Mouse (Mus musculus) liver, embryonic 16.5 days (tissue): ENCODE data around the gene Gsap. TPM values are rescaled to one million over a fixed set of nuclear protein-coding genes. Genes with fewer than 3 reads are reported as not detected.

Experiments used
- ATAC-seq: fragments of 200-750 bp; cut with Nextera tagmentation; 2 replicates; pipeline ENCODE4 v1.8.0; 2017; ENCODE audit warnings: low read depth, mild to moderate bottlenecking, moderate number of reproducible peaks, moderate library complexity
- H3K27ac ChIP-seq: fragments of 300-500 bp; sonication (generic); 2 replicates; pipeline ENCODE4 v1.5.1; 2014; ENCODE audit warnings: mild to moderate bottlenecking, low read length
- H3K27me3 ChIP-seq: fragments of 300-500 bp; sonication (generic); 2 replicates; pipeline ENCODE4 v1.6.1; 2014; ENCODE audit warnings: low read depth, low read length, mixed read lengths; ENCODE audit not compliant: control insufficient read depth, insufficient read depth
- H3K36me3 ChIP-seq: fragments of 300-500 bp; sonication (generic); 2 replicates; pipeline ENCODE4 v1.6.1; 2014; ENCODE audit warnings: mild to moderate bottlenecking; ENCODE audit not compliant: control insufficient read depth, insufficient read depth
- H3K4me1 ChIP-seq: fragments of 300-500 bp; sonication (generic); 2 replicates; pipeline ENCODE4 v1.6.1; 2014; ENCODE audit warnings: low read depth, low read length, mixed read lengths; ENCODE audit not compliant: control insufficient read depth
- H3K4me2 ChIP-seq: fragments of 300-500 bp; sonication (generic); 2 replicates; pipeline ENCODE4 v1.6.1; 2014; ENCODE audit warnings: low read depth, low read length, mixed read lengths
- H3K4me3 ChIP-seq: fragments of 300-500 bp; sonication (generic); 2 replicates; pipeline ENCODE4 v1.5.1; 2014; ENCODE audit warnings: low read depth, mild to moderate bottlenecking, low read length
- H3K9ac ChIP-seq: fragments of 300-500 bp; sonication (generic); 2 replicates; pipeline ENCODE4 v1.6.1; 2014; ENCODE audit warnings: low read depth, low read length
- H3K9me3 ChIP-seq: fragments of 300-500 bp; sonication (generic); replicated peaks from 2 replicates; pipeline ENCODE4 v1.6.1; 2016; ENCODE audit warnings: low read length; ENCODE audit not compliant: control insufficient read depth
- WGBS: fragments of 180-500 bp; shearing (Covaris S2); extraction: QIAGEN DNeasy Blood & Tissue Kit; methylation state at CpG from one replicate; pipeline ENCODE4 v1.1.7; 2014; ENCODE audit not compliant: insufficient replicate concordance; 5-methylcytosine and 5-hydroxymethylcytosine counted together
- polyA plus RNA-seq: library from polyadenylated mRNA; unstranded; fragments of >200 nt; fragmentation: Nextera tagmentation; extraction: Ambion mirVana; gene quantifications from 2 replicates; pipeline ENCODE4 v1.2.1, GENCODE M21; 2015

Gene Gsap
- polyA plus RNA-seq, 1 experiment from 2014 or later, result 2.5 TPM

- Histone ChIP-seq H3K36me3 (no peaks in the 10 kb centered on the region), H3K27ac (no peak overlapping the region), H3K4me2 (no peak overlapping the region), H3K4me1 (no peaks in the 10 kb centered on the region), H3K27me3 (no peaks in the 10 kb centered on the region), H3K9me3 (no peaks in the 10 kb centered on the region), H3K4me3 (no peak overlapping the region), H3K9ac (no peak overlapping the region)
- ATAC-seq, result no peak
- 52% methylated on average over 1 of the region's 1 CpGs for WGBS
Measured at GRCm38 (mm10) chr5:21244575-21244974, 58.5 kb downstream of the Gsap start.

DNA sequence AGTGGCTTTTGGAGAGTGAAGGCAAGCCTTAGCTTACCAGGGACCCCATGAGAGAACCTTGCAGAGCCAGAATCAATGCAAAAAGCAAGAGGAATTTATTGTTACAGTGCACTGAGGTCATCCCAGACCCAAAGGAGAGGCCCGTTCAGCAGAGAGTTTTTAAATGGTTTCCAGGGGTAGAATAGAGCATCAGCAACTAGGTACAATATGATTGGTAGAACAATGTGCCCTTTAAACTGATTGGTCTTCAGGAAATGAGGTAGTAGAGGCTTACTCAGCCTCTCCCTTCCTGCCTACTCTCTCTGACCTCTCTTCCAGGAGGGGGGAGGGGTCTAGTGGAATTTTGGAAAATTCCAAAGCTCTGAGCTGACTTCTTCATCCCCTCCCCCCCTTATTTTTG, 59.2 kb downstream of the Gsap start:
- no peak overlapping the region for H3K4me3 ChIP-seq
- no peak overlapping the region for H3K4me2 ChIP-seq
- no peaks in the 10 kb centered on the region for H3K9me3 ChIP-seq
- H3K27ac ChIP-seq, result no peak overlapping the region
- no peak overlapping the region for H3K9ac ChIP-seq
- no peaks in the 10 kb centered on the region for H3K4me1 ChIP-seq
- no peaks in the 10 kb centered on the region for H3K36me3 ChIP-seq
- no peaks in the 10 kb centered on the region for H3K27me3 ChIP-seq
- 50% methylated on average over 1 of the region's 1 CpGs for WGBS
- ATAC-seq, result no peak

GRCm38 (mm10) chr5:21246794-21247193, 60.7 kb downstream of the Gsap start:
- no peak overlapping the region for H3K4me2 ChIP-seq
- no peaks in the 10 kb centered on the region for H3K9me3 ChIP-seq
- no peaks in the 10 kb centered on the region for H3K36me3 ChIP-seq
- WGBS, result 63% methylated on average over 6 of the region's 6 CpGs
- ATAC-seq, result no peak
- no peak overlapping the region for H3K27ac ChIP-seq
- H3K9ac ChIP-seq, result no peak overlapping the region
- H3K4me1 ChIP-seq, result no peaks in the 10 kb centered on the region
- no peak overlapping the region for H3K4me3 ChIP-seq
- H3K27me3 ChIP-seq, result no peaks in the 10 kb centered on the region

- Histone ChIP-seq H3K36me3 (no peaks in the 10 kb centered on the region), H3K4me3 (no peak overlapping the region), H3K4me1 (no peaks in the 10 kb centered on the region), H3K9me3 (no peaks in the 10 kb centered on the region), H3K9ac (no peak overlapping the region), H3K27me3 (no peaks in the 10 kb centered on the region), H3K27ac (no peak overlapping the region), H3K4me2 (no peak overlapping the region)
- ATAC-seq, result no peak
- WGBS, result 61% methylated on average over 2 of the region's 2 CpGs
Measured at GRCm38 (mm10) chr5:21247916-21248315, 61.9 kb downstream of the Gsap start.

GRCm38 (mm10) chr5:21248834-21249233, 62.8 kb downstream of the Gsap start:
- Histone ChIP-seq H3K9me3 (no peaks in the 10 kb centered on the region), H3K36me3 (no peaks in the 10 kb centered on the region), H3K9ac (no peak overlapping the region), H3K4me2 (no peak overlapping the region), H3K4me3 (no peak overlapping the region), H3K27ac (no peak overlapping the region), H3K27me3 (no peaks in the 10 kb centered on the region), H3K4me1 (no peaks in the 10 kb centered on the region)
- ATAC-seq, result no peak
- 19% methylated on average over 5 of the region's 5 CpGs for WGBS

GRCm38 (mm10) chr5:21254731-21255525, 68.9 kb downstream of the Gsap start:
- H3K4me1 ChIP-seq, result no peaks in the 10 kb centered on the region
- ATAC-seq, result no peak
- WGBS, result 54% methylated on average over 12 of the region's 12 CpGs
- H3K4me2 ChIP-seq, result no peak overlapping the region
- 0 out of 2 replicates have a peak overlapping the region, but pooled peaks have one; percentile 12 for H3K27ac ChIP-seq
- H3K9me3 ChIP-seq, result no peaks in the 10 kb centered on the region
- no peak overlapping the region for H3K4me3 ChIP-seq
- H3K36me3 ChIP-seq, result no peaks in the 10 kb centered on the region
- H3K9ac ChIP-seq, result no peak overlapping the region
- H3K27me3 ChIP-seq, result no peaks in the 10 kb centered on the region

DNA sequence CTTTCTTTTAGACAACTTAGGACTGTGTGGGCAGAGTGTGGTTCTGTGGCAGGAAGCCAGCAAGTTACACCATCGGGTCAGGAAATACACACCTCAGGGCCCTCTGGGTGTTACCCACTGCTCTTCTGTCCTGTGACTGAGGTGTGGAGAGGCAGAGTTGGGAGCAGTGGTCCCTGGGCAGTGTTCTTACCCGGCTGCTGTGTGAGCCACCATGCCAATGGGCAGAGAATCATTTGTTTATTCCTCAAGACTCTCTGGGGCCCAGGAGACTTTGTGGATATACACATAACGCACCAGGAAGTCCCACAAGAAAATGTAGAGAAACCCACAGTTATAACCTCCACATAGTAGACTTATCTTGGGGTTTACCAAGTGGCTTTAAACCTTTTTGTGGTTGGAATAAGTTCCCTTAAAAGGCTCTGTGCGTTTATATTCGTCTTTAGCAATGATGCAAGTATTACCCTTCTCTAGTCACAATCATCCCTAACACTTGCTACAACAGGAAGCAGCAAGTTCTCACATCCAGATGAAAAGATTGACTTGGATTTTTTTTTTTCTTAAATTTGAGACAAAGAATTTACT, 69.6 kb downstream of the Gsap start:
- Histone ChIP-seq H3K36me3 (no peaks in the 10 kb centered on the region), H3K9me3 (no peaks in the 10 kb centered on the region), H3K4me3 (no peak overlapping the region), H3K27ac (0 out of 2 replicates have a peak overlapping the region, but pooled peaks have one; percentile 10), H3K4me1 (no peaks in the 10 kb centered on the region), H3K27me3 (no peaks in the 10 kb centered on the region), H3K4me2 (no peak overlapping the region), H3K9ac (no peak overlapping the region)
- no peak for ATAC-seq
- WGBS, result 21% methylated on average over 5 of the region's 5 CpGs

DNA sequence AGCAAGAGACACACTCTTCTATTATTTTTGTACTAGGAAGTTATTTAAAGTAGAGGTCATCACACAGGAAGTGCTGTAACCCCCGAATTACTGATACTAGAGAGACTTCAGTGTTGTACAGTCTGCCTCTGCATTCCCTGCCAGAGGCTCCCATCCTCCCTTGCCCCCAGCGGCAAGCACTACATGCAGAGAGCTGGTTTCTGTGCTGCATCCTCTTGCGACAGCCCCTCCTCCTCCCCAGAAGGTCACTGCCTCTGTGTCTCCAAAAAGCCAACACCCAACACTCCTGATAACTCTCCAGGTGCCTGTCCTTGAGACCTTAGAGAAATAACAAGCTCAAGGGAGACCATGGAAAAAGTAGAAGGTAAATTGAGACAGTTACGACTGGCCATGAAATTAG, 71.1 kb downstream of the Gsap start:
- no peak overlapping the region for H3K4me2 ChIP-seq
- no peak for ATAC-seq
- H3K36me3 ChIP-seq, result no peaks in the 10 kb centered on the region
- no peaks in the 10 kb centered on the region for H3K4me1 ChIP-seq
- H3K4me3 ChIP-seq, result no peak overlapping the region
- no peaks in the 10 kb centered on the region for H3K27me3 ChIP-seq
- H3K27ac ChIP-seq, result no peak overlapping the region
- no peak overlapping the region for H3K9ac ChIP-seq
- H3K9me3 ChIP-seq, result no peaks in the 10 kb centered on the region
- 34% methylated on average over 4 of the region's 4 CpGs for WGBS

GRCm38 (mm10) chr5:21257806-21258205, 71.8 kb downstream of the Gsap start:
- Histone ChIP-seq H3K4me1 (no peaks in the 10 kb centered on the region), H3K4me2 (no peak overlapping the region), H3K4me3 (no peak overlapping the region), H3K27me3 (no peaks in the 10 kb centered on the region), H3K36me3 (no peaks in the 10 kb centered on the region), H3K9ac (no peak overlapping the region), H3K27ac (no peak overlapping the region), H3K9me3 (no peaks in the 10 kb centered on the region)
- no peak for ATAC-seq
- 53% methylated on average over 6 of the region's 6 CpGs for WGBS
